Mouse (Mus musculus) lung, embryonic 14.5 days (tissue): ENCODE measurements at regions not wholly inside any gene's neighbourhood (a gene's known extent, or its start where the extent isn't known, plus 50 kb on each side); places are given as distances from the start of the nearest gene placed in this dataset.

ENCODE experiments used
- ATAC-seq: fragments of 200-750 bp; cut with Nextera tagmentation; 2 replicates; pipeline ENCODE4 v1.8.0; 2017; ENCODE audit warnings: mild to moderate bottlenecking, moderate TSS enrichment, moderate library complexity; ENCODE audit not compliant: insufficient read depth
- DNase-seq: peaks from one replicate; pipeline ENCODE4 v3.0.0-alpha.2; 2015
- H3K27ac ChIP-seq: fragments of 300-500 bp; sonication (generic); 2 replicates; pipeline ENCODE4 v1.5.1; 2014; ENCODE audit warnings: low read depth, mild to moderate bottlenecking, moderate library complexity
- H3K27me3 ChIP-seq: fragments of 300-500 bp; sonication (generic); 2 replicates; pipeline ENCODE4 v1.6.1; 2014; ENCODE audit warnings: low read length, control low read depth; ENCODE audit not compliant: insufficient read depth
- H3K36me3 ChIP-seq: fragments of 300-500 bp; sonication (generic); 2 replicates; pipeline ENCODE4 v1.6.1; 2014; ENCODE audit warnings: control low read depth; ENCODE audit not compliant: insufficient read depth
- H3K4me1 ChIP-seq: fragments of 300-500 bp; sonication (generic); 2 replicates; pipeline ENCODE4 v1.6.1; 2014; ENCODE audit warnings: antibody characterized with exemption, control low read depth; ENCODE audit not compliant: insufficient read depth
- H3K4me2 ChIP-seq: fragments of 300-500 bp; sonication (generic); 2 replicates; pipeline ENCODE4 v1.6.1; 2014; ENCODE audit warnings: mild to moderate bottlenecking
- H3K4me3 ChIP-seq: fragments of 300-500 bp; sonication (generic); 2 replicates; pipeline ENCODE4 v1.5.1; 2014; ENCODE audit warnings: low read depth, low read length
- H3K9ac ChIP-seq: fragments of 300-500 bp; sonication (generic); 2 replicates; pipeline ENCODE4 v1.6.1; 2014
- H3K9me3 ChIP-seq: fragments of 300-500 bp; sonication (generic); 2 replicates; pipeline ENCODE4 v1.6.1; 2016; ENCODE audit warnings: low read depth, low read length, control low read depth
- CTCF ChIP-seq: IDR thresholded peaks from 2 replicates; pipeline ENCODE4 v1.5.1; 2016; ENCODE audit warnings: antibody characterized with exemption, low read depth
- WGBS: fragments of 180-500 bp; shearing (Covaris S2); extraction: QIAGEN DNeasy Blood & Tissue Kit; methylation state at CpG from one replicate; pipeline ENCODE4 v1.1.7; 2014; 5-methylcytosine and 5-hydroxymethylcytosine counted together

DNA sequence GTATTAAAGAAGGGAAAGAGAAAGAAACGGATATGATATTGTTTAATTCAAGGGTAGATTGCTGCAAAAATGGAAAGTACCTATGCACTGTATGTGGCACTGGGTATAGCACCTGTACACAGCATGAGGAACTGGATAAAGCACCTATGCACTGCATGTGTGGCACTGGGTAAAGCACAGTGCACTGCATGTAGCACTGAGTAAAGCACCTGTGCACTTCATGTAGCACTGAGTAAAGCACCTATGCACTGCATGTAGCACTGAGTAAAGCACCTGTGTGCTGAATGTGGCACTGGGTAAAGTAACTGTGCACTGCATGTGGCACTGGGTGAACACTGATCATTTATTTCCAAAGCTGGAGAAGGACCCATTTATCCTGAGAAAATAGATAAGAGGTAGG is 280.2 kb upstream of the Fam49a start:
- ATAC-seq: no peak
- H3K4me2 ChIP-seq: no peak overlapping the region
- no peaks in the 10 kb centered on the region for H3K9me3 ChIP-seq
- no peaks in the 10 kb centered on the region for H3K4me1 ChIP-seq
- no peak overlapping the region for H3K27ac ChIP-seq
- no peak for TF ChIP-seq CTCF
- DNase-seq: no peak
- H3K4me3 ChIP-seq: no peak overlapping the region
- H3K9ac ChIP-seq: no peak overlapping the region
- H3K36me3 ChIP-seq: no peaks in the 10 kb centered on the region
- WGBS: 71% methylated on average over 1 of the region's 1 CpGs
- H3K27me3 ChIP-seq: no peaks in the 10 kb centered on the region

DNA sequence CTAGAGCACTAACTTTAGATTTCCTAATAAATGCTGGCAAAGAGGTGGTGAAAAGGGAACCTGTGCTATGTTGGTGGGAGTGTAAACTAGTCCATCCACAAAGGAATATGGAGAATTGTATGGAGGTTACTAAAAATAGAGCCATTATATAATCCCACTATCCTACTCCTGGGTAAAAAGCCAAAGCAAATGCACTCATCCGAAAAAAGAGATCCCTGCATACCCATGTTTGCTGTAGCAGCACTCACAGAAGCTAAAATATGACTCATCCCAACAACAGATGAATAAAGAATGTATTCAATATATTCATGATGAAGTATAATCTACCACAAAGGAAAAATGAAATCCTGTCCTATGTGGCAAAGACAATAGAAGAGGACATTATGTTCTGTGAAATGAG is 268.4 kb upstream of the Fam49a start:
- H3K4me2 ChIP-seq: no peak overlapping the region
- TF ChIP-seq CTCF: no peak
- no peaks in the 10 kb centered on the region for H3K36me3 ChIP-seq
- 86% methylated on average over 1 of the region's 1 CpGs for WGBS
- no peak for DNase-seq
- H3K9me3 ChIP-seq: no peaks in the 10 kb centered on the region
- H3K9ac ChIP-seq: no peak overlapping the region
- no peak for ATAC-seq
- no peaks in the 10 kb centered on the region for H3K4me1 ChIP-seq
- H3K27ac ChIP-seq: no peak overlapping the region
- no peak overlapping the region for H3K4me3 ChIP-seq
- H3K27me3 ChIP-seq: no peaks in the 10 kb centered on the region

DNA sequence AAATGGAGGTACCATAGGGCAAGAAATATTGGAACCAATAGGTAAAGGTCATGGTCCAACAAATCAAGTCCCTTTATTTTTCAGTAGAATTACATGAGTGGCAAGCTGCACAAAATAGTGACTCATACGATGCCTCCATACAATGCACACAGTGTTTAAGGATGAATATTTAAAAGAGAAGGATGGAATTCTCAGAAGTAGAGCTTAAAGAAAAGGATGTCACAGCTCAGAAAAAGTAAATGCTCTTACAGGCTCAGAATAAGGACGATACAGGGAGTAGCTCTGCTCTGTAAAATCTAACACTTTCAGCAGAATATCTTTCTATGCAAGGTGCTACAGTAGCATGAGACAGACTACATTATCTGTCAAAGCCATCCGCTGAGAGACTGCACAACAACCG is 262.7 kb upstream of the Fam49a start:
- Histone ChIP-seq H3K4me1 (no peaks in the 10 kb centered on the region), H3K36me3 (no peaks in the 10 kb centered on the region), H3K4me2 (no peak overlapping the region), H3K9me3 (no peaks in the 10 kb centered on the region), H3K27ac (no peak overlapping the region), H3K9ac (no peak overlapping the region), H3K27me3 (no peaks in the 10 kb centered on the region), H3K4me3 (no peak overlapping the region)
- TF ChIP-seq CTCF: no peak
- WGBS: 78% methylated on average over 4 of the region's 4 CpGs
- ATAC-seq (no peak), DNase-seq (no peak)

DNA sequence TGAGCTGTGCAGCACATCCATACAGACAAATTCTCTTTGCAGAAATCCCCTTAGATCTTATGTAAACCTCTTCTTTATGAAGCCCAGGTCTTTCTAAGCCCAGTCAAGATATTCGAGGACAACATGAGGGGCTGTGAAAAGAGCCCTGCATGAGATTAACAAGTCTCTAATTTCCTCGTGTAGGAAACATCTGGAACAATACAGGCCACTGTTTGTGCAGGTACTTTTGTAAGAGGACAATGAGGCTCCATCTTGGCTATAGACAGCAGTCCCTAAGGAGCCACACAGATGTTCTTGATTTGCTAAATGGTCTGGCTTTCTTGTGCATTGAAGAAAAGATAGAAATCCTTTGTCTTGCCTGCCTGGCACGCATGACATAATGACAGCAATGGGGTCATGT is 259.5 kb upstream of the Fam49a start:
- ATAC-seq: no peak

DNA sequence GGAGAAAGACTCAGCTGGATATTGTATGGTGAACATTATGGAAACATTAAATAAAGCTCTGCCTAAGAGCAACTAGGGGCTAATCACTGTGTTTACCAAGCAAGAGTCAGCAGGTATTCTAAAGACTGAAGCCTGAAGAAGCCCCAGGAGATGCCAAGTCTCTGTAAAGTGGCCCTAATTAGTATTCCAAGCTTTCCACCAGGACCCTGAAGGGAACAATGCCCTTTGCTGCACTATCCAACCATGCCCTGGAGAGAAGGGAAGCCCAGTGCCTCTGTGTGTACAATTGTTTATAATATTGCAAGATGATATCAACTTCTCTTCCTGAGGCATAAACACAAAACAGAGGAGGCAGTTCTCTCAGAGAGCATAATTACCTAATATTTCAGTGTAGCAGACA is 251.3 kb upstream of the Fam49a start:
- H3K9me3 ChIP-seq: no peaks in the 10 kb centered on the region
- DNase-seq: peak; percentile 10
- H3K27ac ChIP-seq: no peak overlapping the region
- no peak; the same call in 1 of the 2 replicates for ATAC-seq
- H3K27me3 ChIP-seq: no peaks in the 10 kb centered on the region
- H3K9ac ChIP-seq: no peak overlapping the region
- H3K4me2 ChIP-seq: no peak overlapping the region
- H3K36me3 ChIP-seq: no peaks in the 10 kb centered on the region
- H3K4me1 ChIP-seq: no peaks in the 10 kb centered on the region
- no peak for TF ChIP-seq CTCF
- no peak overlapping the region for H3K4me3 ChIP-seq

More for the DNA sequence above, 259.5 kb upstream of the Fam49a start:
- DNase-seq: no peak
- no peak for TF ChIP-seq CTCF
- H3K9ac ChIP-seq: no peak overlapping the region
- H3K4me2 ChIP-seq: no peak overlapping the region
- H3K36me3 ChIP-seq: no peaks in the 10 kb centered on the region
- H3K27me3 ChIP-seq: no peaks in the 10 kb centered on the region
- no peak overlapping the region for H3K4me3 ChIP-seq
- WGBS: 50% methylated on average over 3 of the region's 3 CpGs
- no peak overlapping the region for H3K27ac ChIP-seq
- no peaks in the 10 kb centered on the region for H3K9me3 ChIP-seq
- no peaks in the 10 kb centered on the region for H3K4me1 ChIP-seq

DNA sequence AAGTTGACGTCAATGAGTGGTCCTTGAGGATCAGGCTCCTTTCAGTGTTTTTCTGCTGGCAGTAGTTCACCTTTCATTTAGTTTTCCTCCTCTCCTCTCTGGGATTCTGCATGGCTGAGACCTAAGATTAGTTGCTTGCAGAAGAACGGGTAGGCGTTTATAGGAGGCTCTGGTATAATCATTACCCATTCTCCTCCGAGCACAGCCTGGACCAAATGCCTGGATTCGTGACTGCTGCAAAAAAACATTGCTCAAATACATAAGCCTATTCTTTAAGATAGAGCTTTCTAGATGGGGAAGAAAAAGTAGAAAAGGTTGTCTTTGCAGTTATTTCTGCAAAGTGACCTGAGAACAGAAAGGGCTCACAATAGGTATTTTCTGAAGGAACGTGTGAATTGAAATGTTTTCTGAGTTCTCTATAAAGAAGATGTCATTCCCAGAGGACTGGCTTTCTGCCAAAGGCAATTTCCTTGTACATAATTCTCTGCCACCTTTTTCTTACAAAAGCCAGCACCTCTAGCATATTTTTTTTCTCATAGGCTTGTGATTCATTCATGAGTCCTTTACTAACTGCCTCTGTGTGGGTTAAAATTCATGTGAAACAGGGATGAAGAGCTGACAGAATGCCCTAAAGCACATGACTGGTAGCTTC is 238.0 kb upstream of the Fam49a start:
- WGBS: 75% methylated on average over 6 of the region's 6 CpGs
- no peak for ATAC-seq

DNA sequence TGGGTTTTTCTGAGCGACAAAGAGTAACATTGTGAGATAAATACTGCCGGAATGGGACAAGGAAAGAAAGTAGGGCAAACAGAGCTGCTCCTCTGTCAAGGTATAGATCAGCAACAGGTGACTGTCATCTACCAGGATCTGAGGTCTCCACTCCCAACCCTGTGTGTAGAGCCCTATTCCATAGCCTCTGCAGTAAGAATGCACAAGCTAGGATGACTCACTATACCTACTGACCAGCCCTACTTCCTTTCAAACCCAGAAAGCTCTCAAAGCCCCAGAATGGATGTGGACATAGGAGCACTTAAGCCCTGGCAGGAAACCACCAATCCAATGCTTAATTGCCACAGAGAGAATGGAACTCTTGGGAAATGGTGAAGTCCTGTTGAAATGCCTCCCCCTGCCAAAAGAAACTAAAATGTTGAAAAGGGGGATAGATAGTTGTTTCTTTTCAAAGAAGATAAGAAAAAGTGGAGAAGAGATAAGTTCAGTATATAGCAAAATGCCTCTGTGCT is 231.8 kb upstream of the Fam49a start:
- no peaks in the 10 kb centered on the region for H3K4me1 ChIP-seq
- no peak for ATAC-seq
- 77% methylated on average over 2 of the region's 2 CpGs for WGBS
- H3K27me3 ChIP-seq: no peaks in the 10 kb centered on the region
- H3K9me3 ChIP-seq: no peaks in the 10 kb centered on the region
- H3K4me3 ChIP-seq: no peak overlapping the region
- no peak for TF ChIP-seq CTCF
- H3K27ac ChIP-seq: no peak overlapping the region
- no peak overlapping the region for H3K9ac ChIP-seq
- H3K36me3 ChIP-seq: no peaks in the 10 kb centered on the region
- no peak for DNase-seq
- no peak overlapping the region for H3K4me2 ChIP-seq

More for the DNA sequence above, 238.0 kb upstream of the Fam49a start:
- H3K4me3 ChIP-seq: no peak overlapping the region
- no peaks in the 10 kb centered on the region for H3K27me3 ChIP-seq
- no peaks in the 10 kb centered on the region for H3K9me3 ChIP-seq
- H3K4me2 ChIP-seq: no peak overlapping the region
- TF ChIP-seq CTCF: no peak
- no peaks in the 10 kb centered on the region for H3K36me3 ChIP-seq
- no peaks in the 10 kb centered on the region for H3K4me1 ChIP-seq
- H3K9ac ChIP-seq: no peak overlapping the region
- H3K27ac ChIP-seq: no peak overlapping the region
- DNase-seq: peak; percentile 22
